Mouse (Mus musculus) intestine, postnatal 0 days (tissue): ENCODE results near the gene Adamtsl3. TPM values are rescaled to one million over a fixed set of nuclear protein-coding genes. Genes with fewer than 3 reads are reported as not detected.

Experiments
- ATAC-seq: fragments of 200-750 bp; cut with Nextera tagmentation; 2 replicates; pipeline ENCODE4 v1.8.0; 2017; ENCODE audit warnings: mild to moderate bottlenecking, moderate TSS enrichment, moderate library complexity
- H3K27ac ChIP-seq: fragments of 300-500 bp; sonication (generic); 2 replicates; pipeline ENCODE4 v1.5.1; 2014; ENCODE audit warnings: mild to moderate bottlenecking, low read depth, low read length, moderate library complexity
- H3K27me3 ChIP-seq: fragments of 300-500 bp; sonication (generic); replicated peaks from 2 replicates; pipeline ENCODE4 v1.6.1; 2014; ENCODE audit warnings: low read length, mixed read lengths; ENCODE audit not compliant: control insufficient read depth, insufficient read depth
- H3K36me3 ChIP-seq: fragments of 300-500 bp; sonication (generic); 2 replicates; pipeline ENCODE4 v1.6.1; 2014; ENCODE audit warnings: mild to moderate bottlenecking, moderate library complexity; ENCODE audit not compliant: control insufficient read depth, insufficient read depth
- H3K4me1 ChIP-seq: fragments of 300-500 bp; sonication (generic); replicated peaks from 2 replicates; pipeline ENCODE4 v1.6.1; 2014; ENCODE audit warnings: antibody characterized with exemption, low read length, mixed read lengths; ENCODE audit not compliant: control insufficient read depth, insufficient read depth
- H3K4me2 ChIP-seq: fragments of 300-500 bp; sonication (generic); replicated peaks from 2 replicates; pipeline ENCODE4 v1.6.1; 2014; ENCODE audit warnings: low read depth, mild to moderate bottlenecking, moderate library complexity
- H3K4me3 ChIP-seq: fragments of 300-500 bp; sonication (generic); 2 replicates; pipeline ENCODE4 v1.5.1; 2014; ENCODE audit warnings: low read depth, low read length
- H3K9ac ChIP-seq: fragments of 300-500 bp; sonication (generic); 2 replicates; pipeline ENCODE4 v1.6.1; 2014; ENCODE audit warnings: mild to moderate bottlenecking, low read depth, low read length
- H3K9me3 ChIP-seq: fragments of 300-500 bp; sonication (generic); 2 replicates; pipeline ENCODE4 v1.6.1; 2016; ENCODE audit warnings: mixed run types; ENCODE audit not compliant: control insufficient read depth
- CTCF ChIP-seq: sonication (generic); IDR thresholded peaks from 2 replicates; pipeline ENCODE4 v1.5.1; 2016; ENCODE audit warnings: low read depth, mild to moderate bottlenecking, control low read depth, antibody characterized with exemption, moderate library complexity
- WGBS: fragments of 180-500 bp; shearing (Covaris S2); extraction: QIAGEN DNeasy Blood & Tissue Kit; methylation state at CpG from one replicate; pipeline ENCODE4 v1.1.7; 2014; 5-methylcytosine and 5-hydroxymethylcytosine counted together
- polyA plus RNA-seq: library from polyadenylated mRNA; unstranded; fragments of >200 nt; fragmentation: Nextera tagmentation; extraction: Ambion mirVana; gene quantifications from 2 replicates; pipeline ENCODE4 v1.2.1, GENCODE M21; 2015

Gene Adamtsl3
- polyA plus RNA-seq, 1 experiment from 2014 or later, result 0.96 TPM

GRCm38 (mm10) chr7:82648353-82649080 is 313.0 kb downstream of the Adamtsl3 start, which contains the start of the genes Saxo2 and Efl1:
Gene Saxo2 (minus strand): TSS chr7:82648528.
Gene Efl1 (plus strand): TSS chr7:82648614.
- Histone ChIP-seq H3K27me3 (no peaks in the 10 kb centered on the region), H3K4me3 (peak within 1 kb of the TSS; percentile 82), H3K36me3 (peaks cover 3% of the 10 kb centered on the region; the same call in 1 of the 2 replicates), H3K4me2 (peak within 1 kb of the TSS; percentile 90), H3K4me1 (no peaks in the 10 kb centered on the region), H3K9me3 (no peaks in the 10 kb centered on the region), H3K9ac (peak within 1 kb of the TSS; percentile 80), H3K27ac (peak within 1 kb of the TSS; percentile 88)
- ATAC-seq, result peak; percentile 90
- TF ChIP-seq CTCF, result peak; percentile 36
- WGBS, result under 1% methylated on average over 46 of the region's 46 CpGs

GRCm38 (mm10) chr7:82649081-82649445 is 313.6 kb downstream of the Adamtsl3 start:
- Histone ChIP-seq H3K27me3 (no peaks in the 10 kb centered on the region), H3K27ac (peak overlapping the region; percentile 88), H3K9ac (peak overlapping the region; percentile 80; the same call in 1 of the 2 replicates), H3K4me1 (no peaks in the 10 kb centered on the region), H3K9me3 (no peaks in the 10 kb centered on the region), H3K36me3 (peaks cover 3% of the 10 kb centered on the region; the same call in 1 of the 2 replicates), H3K4me3 (peak overlapping the region; percentile 82), H3K4me2 (peak overlapping the region; percentile 90)
- TF ChIP-seq CTCF, result no peak
- peak; percentile 85 for ATAC-seq
- WGBS, result 6% methylated on average over 6 of the region's 6 CpGs

Other genes with a start within 250 kb of the Adamtsl3 start
- 8.7 and 9.6 TPM in 2 replicates for gene Sh3gl3, start 161.9 kb upstream of the Adamtsl3 start, polyA plus RNA-seq